Mouse (Mus musculus): Measurements from ENCODE around the gene Gm7073. TPM values are rescaled to one million over a fixed set of nuclear protein-coding genes. Genes with fewer than 3 reads are reported as not detected.

Gm7073 gene
- polyA plus RNA-seq (2012; ENCODE audit: low replicate concordance) = not detected in 2 replicates

DNA sequence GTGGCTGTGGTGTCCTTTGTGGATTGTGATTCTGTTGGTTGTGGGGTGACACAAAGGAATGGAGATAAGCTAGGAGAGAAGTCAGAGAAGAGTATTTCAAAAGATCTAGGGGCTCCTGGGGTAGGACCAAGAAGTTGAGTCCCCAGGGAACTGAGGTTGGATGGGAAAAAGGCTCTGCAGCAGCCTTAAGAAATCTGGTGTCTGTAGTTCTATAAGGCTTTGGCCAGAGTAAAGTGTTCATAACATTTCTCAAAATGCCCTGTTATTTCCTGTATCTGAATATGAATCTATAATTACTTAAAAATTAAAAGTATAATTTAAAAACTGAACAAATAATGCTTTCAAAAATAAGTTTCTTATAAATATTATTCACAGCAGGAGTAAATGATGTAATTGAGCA lies at the start of gene Gm7073:
Gm7073 (minus strand) TSS at position 101 of the 400 bp plus-strand sequence.

Other genes with a start within 250 kb of the Gm7073 start
- gene Atp11c, start 53.4 kb upstream of the Gm7073 start, polyA plus RNA-seq (2012; ENCODE audit: low replicate concordance) = 1.6 and 1.8 TPM in 2 replicates